Mouse (Mus musculus): ENCODE results near the gene Cacna1d.

The Cacna1d gene

DNA sequence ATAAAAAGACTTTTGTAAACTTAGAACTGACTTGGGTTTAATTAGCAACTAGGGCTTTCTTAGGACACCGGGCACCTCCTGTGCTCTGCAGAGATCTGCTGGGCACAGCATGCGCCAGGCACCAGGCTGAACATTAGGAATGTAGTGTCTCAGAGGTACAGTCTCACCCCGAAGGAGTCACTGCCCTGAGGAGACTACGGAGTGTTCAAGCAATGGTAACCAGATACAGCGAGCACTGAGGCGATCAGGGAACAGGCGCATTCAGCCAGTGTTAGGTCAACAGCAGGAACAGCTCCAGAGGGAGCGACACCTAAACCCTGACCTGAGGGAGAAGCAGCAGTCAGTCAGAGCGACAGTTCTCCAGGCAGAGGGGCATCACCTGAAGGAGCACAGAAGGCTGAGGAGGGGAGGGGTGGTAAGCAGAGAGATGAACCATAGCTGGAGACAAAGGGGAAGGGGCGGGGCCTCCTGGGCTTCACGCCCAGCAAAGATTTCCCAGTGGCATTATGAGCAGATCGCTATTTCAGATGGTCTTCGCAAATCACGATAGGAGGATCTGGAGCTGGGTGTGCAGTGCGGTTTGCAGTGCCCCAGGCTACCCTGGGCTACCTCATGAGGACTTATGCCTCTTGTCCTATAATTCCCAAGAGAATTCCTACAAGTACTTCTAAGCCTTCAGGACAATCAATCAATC lies 413.0 kb downstream of the Cacna1d start:
- DNase-seq (ENCODE audit: low read depth): no peak

DNA sequence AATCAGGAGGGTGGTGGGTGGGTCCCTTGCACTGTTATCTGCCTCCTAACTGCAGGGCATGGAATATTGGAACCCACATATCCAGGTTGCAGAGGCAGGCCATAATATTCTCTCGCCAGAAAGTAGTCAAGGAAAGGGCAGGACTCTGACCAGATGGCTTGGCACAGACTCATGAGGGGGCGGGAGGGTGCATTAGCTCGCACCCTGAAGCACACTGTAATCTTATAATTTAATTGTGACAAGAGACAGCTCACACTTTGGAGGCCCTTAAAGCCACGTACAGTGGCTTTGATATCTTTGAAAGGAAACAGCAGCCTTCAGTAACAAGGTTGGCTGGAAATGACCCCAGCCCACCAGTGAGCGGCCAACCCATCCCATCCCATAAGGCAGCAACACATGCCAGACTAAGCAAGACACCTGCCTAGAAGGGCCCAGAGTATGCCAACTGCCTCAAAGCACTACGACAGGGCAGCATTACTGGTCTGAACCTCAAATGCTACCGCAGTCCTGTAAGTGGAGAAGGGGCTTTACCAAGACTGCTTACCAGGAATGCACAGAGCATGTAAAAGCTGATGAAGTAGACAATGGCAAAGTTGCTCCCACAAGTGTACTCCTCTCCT lies 415.9 kb downstream of the Cacna1d start:
- DNase-seq (ENCODE audit: low read depth): no peak

DNA sequence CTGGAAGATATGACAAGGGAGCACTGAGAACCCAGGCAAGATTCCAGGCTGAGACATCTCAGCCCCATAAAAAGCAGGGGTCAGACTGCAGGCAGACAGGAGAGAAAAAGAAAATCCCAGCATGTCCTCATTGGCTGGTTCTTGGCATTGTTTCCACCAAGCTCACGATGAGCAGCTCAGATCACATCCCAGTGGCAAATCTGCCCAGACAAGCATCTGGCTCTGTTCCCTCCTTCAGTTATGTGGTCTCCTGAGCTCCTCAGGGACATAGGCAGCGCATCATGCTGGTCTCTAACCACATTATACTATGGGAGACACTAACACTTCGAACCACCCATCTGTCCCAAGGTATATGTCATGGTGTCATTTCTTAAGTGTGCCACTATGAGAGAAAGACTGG lies 422.7 kb downstream of the Cacna1d start:
- no peak for DNase-seq (ENCODE audit: low read depth)

DNA sequence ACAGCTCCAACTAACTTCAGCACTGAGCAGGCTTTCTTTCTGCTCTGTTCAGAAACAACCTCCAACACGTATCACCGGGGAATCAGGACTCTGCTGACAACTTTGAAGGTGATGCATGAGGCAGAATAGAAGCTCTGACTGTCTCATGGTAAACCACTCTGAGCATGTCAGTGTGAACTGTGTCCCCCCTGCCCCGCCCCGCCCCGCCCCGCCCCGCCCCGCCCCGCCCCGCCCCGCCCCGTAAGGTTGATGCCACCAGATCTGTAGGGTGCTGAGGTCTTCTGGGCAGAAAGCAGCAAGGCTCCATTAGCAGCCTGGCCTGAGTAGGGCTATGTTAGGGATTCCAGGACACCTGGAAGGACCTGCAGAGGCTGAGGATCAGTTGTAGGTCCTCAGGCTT lies 424.5 kb downstream of the Cacna1d start:
- no peak for DNase-seq (ENCODE audit: low read depth)

DNA sequence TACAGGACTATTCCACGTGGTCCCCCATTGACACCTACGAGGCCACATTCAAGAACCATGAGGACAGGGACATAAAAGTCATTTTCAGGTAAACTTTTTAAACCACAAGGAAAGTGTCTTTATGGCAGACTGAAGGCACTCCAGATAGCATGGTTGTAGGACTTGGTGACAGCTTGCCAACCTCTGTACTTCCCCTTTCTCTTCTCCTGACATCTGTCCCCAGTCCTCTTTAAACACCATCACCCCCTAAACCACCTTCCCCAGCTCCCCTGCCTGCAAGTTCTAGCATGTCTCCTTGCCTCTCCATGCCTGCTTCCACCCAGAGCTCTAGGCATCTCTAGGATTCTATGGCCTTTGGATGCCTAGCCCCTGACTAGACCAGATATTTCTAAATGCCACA lies 426.4 kb downstream of the Cacna1d start:
- no peak for DNase-seq (ENCODE audit: low read depth)

DNA sequence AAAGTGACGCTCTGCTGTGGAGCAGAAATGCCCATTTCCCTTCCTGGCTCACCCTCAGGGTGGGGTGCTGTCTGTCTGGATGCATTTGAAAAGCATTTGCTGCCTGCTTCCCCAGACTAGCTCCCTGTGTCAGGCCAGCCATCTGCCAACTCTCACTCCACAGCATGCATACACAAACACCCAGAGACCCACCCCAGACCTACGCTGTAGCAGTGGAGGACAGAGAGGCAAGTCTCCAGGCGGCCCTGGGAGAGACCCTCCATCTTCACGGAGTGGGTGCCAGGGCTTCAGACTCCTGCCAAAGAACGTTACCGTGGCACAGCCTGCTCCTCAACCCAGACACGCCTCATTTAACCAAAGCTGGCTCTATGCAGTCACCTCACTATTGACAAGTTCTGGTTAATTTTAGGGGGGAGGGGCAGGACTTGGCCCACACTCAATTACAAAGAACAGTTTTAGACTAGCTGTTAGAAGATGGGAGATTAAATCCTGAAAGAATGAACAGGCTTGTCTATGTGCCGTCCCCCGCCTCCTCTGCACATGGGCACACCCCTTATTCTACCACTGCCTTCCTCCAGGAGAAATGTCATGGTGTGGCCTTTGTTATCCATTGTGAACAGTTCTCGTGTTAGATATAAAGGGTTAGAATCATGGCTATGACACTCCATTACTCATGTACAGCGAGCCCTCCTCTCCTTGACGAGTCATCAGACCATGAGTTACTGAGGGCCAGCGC lies 435.1 kb downstream of the Cacna1d start:
- DNase-seq (ENCODE audit: low read depth): no peak

DNA sequence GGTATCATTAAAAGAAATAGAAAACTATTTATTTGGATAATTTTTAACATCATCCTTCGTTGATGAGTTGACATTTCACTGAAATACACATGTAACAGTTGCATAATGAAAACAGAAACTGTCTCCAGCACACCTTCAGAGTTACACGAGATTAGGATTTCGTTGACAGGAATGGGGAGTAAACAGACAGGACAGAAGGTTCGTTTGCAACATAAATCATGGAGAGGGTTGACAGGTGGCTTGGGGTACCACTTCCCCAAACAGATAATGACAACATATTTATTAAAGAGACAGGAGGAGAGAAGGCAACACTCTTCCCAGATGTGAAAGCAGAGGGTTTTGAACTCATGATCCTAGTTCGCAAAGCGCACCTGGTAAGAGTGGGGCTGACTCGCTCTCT lies 436.3 kb downstream of the Cacna1d start:
- no peak for DNase-seq (ENCODE audit: low read depth)

DNA sequence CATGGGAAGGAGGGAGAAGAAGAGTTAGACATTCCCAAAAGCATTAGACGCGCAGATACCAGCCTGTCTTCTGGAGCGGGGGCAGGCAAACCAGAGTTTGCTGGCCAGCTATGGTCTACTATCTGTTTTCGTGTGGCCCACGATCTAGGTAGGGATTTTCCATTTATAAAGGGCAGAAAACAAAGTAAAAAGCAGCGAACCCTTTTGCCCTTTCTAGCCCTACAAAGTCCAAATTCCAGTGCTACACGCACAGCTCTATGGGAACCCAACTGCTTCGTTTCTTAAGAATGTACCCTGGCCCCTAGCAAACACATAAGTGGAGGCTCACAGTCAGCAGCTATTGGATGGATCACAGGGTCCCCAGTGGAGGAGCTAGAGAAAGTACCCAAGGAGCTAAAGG lies 441.0 kb downstream of the Cacna1d start:
- DNase-seq (ENCODE audit: low read depth): no peak

DNA sequence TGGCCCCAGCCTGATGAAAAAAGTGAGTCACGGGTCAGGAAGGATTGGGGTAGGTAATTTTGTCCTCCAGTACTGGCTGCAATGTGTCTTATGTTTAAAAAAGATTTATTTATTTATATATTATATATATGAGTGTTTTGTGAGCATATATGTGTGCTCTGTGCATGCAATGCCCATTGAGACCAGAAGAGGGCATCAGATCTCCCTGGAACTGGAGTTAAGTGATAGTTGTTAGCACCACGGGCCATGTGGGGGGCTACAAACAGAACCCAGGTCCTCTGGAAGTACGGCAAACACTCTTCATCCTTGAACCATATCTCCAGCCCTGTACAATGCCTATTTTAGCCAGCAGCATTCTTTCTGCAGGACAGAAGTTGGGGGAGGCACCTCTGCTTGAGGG lies 443.2 kb downstream of the Cacna1d start:
- DNase-seq (ENCODE audit: low read depth): no peak

DNA sequence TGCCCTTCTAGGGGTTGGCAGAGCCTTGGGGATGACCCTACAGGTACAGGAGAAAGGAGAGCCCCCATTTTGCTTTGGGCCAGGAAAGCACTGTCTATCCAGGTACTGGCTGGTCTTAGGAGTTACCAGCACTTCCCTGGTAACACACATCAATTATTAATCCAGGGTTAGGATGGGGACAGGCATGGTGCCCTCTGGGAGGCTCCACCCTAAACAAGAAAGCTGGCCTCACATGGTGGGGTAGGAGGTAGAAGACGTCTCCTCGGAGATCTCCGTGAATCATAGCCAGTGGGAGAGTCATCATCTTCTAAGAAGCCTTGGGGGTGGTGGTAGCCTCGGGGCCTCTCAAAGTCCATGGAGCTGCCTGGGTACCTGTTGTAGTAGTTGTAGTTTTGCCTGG lies 444.3 kb downstream of the Cacna1d start:
- no peak for DNase-seq (ENCODE audit: low read depth)

DNA sequence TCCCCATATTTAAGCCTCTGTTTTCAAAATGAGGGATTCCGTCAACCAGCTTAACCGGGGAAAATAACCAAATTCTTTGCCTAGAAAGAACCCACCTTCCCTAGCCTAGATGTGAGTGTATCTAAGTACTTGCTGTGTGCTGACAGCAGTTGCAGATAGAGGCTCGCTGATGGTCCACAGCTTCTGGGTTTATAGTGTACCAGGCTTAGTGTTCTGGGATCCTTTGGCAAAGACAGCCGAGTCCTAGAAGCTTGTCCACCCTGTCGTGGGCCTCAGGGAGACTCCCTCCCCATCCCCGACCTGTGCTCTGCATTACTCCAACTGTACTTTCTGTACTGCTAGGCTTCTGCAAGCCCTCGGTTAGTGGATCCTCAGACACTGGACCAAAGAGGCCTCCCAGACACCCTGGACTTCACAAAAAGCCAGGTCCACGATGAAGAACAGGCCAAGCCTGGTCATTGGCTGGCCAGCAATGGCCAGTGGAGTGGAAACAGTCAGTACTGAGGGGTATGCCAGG lies 445.5 kb downstream of the Cacna1d start:
- DNase-seq (ENCODE audit: low read depth): no peak

DNA sequence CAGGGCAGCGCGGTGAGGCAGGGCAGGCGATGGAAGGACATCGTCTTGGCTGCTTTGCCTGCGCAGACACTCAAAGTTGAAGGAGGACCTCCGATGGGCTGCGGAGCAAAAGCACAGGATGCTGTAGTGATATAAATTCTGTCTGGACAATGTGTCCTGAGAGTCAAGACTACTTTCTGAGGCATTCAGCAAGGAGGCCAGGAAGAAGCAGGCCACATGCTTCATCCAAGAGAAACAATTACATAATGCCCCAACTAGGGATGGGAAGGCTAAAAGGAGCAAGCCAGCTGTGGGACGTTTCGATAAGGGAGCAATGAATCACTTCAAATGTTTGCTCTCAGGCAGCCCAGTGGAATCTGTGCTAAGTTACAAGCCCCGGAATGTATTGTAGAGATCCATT lies 446.0 kb downstream of the Cacna1d start:
- DNase-seq (ENCODE audit: low read depth): no peak

DNA sequence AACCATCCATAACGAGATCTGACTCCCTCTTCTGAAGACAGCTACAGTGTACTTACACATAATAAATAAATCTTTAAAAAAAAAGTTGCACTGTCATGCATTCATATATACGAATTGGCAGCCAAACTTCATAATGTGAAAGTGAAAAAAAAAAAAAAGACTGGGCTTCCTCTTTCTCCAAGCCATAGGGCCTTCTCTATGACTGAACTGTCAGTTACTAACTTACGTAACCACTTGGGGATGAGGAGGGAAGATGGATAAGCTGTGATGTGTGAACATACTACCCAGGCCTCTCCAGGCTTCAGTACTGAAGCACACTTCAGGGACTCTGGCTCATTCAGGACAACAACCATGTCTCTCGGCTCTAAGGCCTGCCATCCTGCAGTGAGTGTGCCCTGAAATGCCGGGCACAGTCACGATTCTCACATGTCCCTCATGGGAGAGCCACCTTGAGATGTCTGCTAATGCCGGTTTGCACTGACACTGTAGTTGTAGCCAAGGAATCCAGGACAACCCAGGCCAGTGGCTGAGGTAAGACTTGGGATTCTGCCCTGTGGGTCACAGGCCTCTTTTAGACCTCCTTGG lies 447.8 kb downstream of the Cacna1d start:
- no peak for DNase-seq (ENCODE audit: low read depth)

DNA sequence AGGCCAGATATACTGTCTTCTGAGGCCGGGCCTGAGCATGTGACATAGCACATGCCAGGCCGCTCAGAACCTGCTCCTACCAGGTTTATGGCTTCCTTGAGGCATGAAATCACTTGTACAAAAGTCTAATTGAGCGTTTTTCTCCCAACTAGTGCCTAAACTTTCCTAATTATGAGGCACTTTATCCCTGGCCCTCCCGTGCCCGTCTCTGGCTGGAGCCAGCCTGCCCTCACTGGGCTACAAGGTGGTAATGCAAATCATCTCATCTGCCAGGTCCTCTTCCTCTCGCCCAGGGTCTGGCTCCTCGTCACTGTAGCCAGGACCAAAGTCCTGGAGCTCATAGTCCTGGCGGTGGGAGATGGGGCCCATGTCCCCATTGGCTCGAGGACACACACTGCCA lies 449.4 kb downstream of the Cacna1d start:
- DNase-seq (ENCODE audit: low read depth): no peak

DNA sequence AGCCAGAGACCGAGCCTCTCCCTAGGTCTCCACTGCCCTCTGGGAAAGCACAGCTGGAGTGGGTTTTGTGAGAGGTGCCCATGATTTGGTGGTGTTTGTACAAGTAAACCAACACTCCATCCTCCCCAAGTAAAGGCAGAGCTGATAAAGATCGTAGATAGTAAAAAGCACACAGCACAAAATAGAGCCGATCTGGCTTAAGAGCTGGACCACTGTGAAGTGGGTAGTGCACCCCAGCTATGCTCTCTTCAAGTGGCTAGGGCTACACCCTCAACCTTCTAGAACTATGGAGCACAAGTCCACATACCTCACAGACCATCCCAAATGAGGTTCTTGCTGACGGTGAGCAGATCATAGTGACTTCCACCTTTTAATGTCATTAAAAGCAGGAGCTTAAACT lies 451.8 kb downstream of the Cacna1d start:
- no peak for DNase-seq (ENCODE audit: low read depth)

DNA sequence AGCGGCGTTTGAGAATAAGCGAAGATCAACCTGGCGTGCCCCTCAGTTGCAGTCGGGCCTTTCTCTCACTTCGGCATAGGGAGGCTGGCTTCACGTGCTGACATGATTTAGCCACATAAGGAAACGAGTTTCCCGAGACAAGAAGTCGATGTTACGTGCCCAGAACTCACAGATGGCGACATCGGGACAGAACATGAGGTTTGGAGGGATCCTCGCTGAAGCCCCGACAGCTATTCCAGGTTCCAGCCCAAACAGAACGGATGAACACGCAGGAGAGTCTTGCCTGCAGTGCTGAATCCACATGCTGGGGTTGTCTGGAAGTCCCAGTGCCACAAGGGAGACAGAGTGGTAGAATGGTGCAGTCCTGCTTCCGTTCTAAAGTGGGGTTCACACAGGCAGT lies 452.8 kb downstream of the Cacna1d start:
- no peak for DNase-seq (ENCODE audit: low read depth)

DNA sequence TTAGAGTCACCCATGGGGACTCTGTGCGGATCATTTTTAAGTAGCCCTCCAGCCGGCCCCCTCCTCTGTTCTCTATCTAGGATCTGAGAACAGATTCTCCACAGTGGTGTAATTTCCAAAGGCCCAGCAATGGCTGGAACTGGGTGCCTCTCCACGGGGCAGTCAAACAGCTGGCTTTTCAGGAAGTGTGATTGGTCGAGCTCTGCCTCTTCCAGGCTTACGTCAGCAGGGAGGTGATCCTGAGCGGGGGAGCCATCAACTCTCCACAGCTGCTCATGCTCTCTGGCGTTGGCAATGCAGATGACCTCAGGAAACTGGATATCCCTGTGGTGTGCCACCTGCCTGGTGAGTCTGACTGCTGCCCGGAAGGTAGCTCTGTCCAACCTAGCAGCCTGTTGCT lies 457.9 kb downstream of the Cacna1d start:
- no peak for DNase-seq (ENCODE audit: low read depth)

DNA sequence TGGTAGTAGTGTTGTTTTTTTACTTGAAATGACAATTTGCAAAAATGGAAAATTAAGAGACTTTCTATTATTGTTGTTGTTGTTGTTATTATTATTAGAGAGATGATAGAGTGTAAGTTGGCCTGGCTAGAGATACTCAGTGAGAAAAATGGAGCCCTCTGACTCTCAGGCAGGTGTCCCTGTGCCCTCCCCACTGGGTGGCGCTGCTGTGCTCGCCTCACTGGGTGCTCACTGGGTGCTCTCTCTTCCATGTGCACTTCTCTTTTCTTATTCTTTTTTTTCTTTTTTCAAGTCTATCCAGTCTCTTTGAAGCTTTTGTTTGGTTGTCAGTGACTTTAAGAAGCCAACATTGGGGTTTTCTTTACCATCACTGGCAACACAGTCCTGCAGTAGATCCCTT lies 463.9 kb downstream of the Cacna1d start:
- no peak for DNase-seq (ENCODE audit: low read depth)

DNA sequence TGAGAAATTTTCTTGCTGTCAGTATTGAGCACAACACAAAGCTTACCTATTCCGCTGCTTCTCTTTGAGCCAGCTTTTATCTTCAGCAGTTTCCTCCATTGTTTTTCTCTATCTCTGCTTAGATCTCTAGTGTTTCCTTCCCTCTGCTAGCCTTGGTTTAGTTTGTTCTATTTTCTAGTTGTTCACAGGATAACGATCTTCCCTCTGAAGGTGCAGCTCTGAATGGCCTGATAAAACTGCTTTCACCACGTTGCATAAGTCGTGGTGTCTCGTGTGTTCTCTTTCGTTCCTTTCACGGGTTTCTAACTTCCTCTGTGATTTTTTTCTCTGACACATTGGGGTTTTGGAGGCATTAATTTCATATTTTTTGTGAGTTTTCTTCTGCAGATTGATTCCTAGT lies 466.9 kb downstream of the Cacna1d start:
- DNase-seq (ENCODE audit: low read depth): no peak

DNA sequence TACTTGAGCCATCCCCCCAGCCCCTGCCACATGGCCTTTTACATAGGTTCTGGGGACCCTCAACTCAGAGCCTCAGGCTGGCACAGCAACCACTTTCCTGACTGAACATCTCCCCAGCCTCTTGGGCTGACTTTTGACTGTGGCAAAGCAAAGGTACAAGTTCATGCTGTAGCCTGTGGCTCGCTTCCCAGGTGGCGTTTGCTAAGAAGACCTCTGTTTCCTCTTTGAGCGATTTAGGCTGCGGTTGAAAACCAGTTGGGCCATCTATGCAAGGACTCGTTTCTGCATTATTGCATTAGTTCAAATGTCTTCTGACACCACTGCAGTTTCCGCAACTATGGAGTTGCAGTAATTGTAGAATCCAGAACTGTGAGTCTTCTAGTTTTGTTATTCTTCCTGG lies 468.8 kb downstream of the Cacna1d start:
- DNase-seq (ENCODE audit: low read depth): no peak

DNA sequence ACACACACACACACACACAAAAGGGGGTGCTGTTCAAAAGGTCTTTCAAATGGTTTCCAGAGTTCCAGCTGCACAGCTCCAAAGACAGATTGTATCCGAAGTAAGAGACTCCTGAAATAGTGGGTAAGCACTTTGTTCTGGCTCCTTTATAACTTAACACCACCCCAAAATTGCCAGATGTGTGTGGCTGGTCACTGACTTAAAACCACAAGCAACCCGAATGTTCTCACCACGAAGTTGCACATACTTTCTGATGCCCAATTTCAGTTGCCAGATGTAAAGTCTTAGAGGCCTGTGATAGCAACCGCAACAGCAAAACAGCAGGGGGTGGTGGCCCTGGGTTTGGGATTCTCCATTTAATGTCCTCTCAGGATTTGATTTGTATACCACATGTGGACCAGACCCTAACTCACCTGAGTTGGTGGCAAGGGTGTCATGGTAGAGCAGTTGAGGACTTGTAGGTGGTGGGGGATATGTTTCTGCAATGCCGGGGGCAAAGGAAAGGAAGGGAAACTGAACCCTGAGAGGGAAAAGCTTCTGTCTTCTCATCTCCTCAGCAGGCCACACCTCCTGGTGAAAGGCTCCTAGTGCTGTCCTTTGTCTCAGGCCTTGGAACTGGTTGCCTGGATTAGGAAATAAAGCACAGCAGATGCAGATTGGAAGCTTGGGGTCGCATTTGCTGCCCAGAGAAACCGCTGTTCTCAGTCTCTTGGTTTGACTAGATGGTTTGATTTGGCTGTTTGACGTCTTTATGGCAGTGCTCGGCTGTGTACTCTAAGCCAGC lies 471.3 kb downstream of the Cacna1d start:
- no peak for DNase-seq (ENCODE audit: low read depth)

DNA sequence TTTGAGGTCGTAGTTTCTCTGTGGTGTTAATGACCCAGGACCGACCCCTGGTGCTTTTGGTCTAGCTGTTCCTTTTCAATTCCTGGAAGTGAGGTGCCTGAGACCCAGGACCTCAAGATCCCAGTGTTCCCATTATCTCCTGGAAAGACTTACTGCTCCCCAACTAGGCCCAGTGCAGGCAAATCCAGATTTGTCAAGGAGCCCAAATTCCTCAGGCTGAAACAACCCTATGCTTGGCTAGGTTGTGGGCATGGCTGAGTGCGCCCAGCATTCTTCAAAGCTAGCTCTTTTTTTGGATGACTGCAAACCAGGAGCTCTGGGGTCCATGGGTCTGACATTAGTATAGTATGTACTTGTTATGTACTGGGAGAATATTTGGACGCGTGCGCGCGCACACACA lies 471.9 kb downstream of the Cacna1d start:
- DNase-seq (ENCODE audit: low read depth): no peak
